Mouse (Mus musculus): ENCODE data around the gene Gtf2ird1. TPM values are rescaled to one million over a fixed set of nuclear protein-coding genes. Genes with fewer than 3 reads are reported as not detected.
A peak's percentile ranks its signal among the peaks of the same experiment; 100 is the strongest.
"Not testable (repeated sequence)": the region's sequence is repeated elsewhere in the genome, so short reads cannot be mapped to it uniquely, and the experiment has no call there.

Gtf2ird1 gene
- polyA plus RNA-seq, 1 experiment, result 9.6 TPM

GRCm38 (mm10) chr5:134353117-134353516 is 103.4 kb downstream of the Gtf2ird1 start:
- H3K4me1 ChIP-seq (ENCODE audit: control insufficient read depth, insufficient read depth, low read length), result peaks cover 22% of the 10 kb centered on the region
- no peak for TF ChIP-seq POLR2A (IDR thresholded peaks at IDR 0.05; ENCODE audit: borderline replicate concordance, low read depth, low read length)
- TF ChIP-seq CTCF (IDR thresholded peaks at IDR 0.05; ENCODE audit: low read depth, low read length), result no peak
- peak overlapping the region; percentile 59 for H3K27ac ChIP-seq (ENCODE audit: insufficient read depth, low read depth, low read length)
- no peak overlapping the region for H3K4me3 ChIP-seq (ENCODE audit: insufficient read depth, low read length)

- TF ChIP-seq POLR2A (IDR thresholded peaks at IDR 0.05; ENCODE audit: borderline replicate concordance, low read depth, low read length) (no peak), CTCF (IDR thresholded peaks at IDR 0.05; ENCODE audit: low read depth, low read length) (no peak)
- Histone ChIP-seq H3K27ac (ENCODE audit: insufficient read depth, low read depth, low read length) (peak overlapping the region; percentile 84), H3K4me1 (ENCODE audit: control insufficient read depth, insufficient read depth, low read length) (peaks cover 22% of the 10 kb centered on the region), H3K4me3 (ENCODE audit: insufficient read depth, low read length) (no peak overlapping the region)
These were observed 104.0 kb downstream of the Gtf2ird1 start for GRCm38 (mm10) chr5:134352527-134353001.

GRCm38 (mm10) chr5:134350660-134351059 is 105.9 kb downstream of the Gtf2ird1 start:
- TF ChIP-seq POLR2A (IDR thresholded peaks at IDR 0.05; ENCODE audit: borderline replicate concordance, low read depth, low read length) (no peak), CTCF (IDR thresholded peaks at IDR 0.05; ENCODE audit: low read depth, low read length) (no peak)
- Histone ChIP-seq H3K4me1 (ENCODE audit: control insufficient read depth, insufficient read depth, low read length) (peaks cover 22% of the 10 kb centered on the region), H3K27ac (ENCODE audit: insufficient read depth, low read depth, low read length) (no peak overlapping the region), H3K4me3 (ENCODE audit: insufficient read depth, low read length) (peak overlapping the region; percentile 25; the same call in 1 of the 2 replicates)

- TF ChIP-seq POLR2A (IDR thresholded peaks at IDR 0.05; ENCODE audit: borderline replicate concordance, low read depth, low read length), result no peak
- TF ChIP-seq CTCF (IDR thresholded peaks at IDR 0.05; ENCODE audit: low read depth, low read length), result peak; percentile 25; the same call in 1 of the 2 replicates
- Histone ChIP-seq H3K27ac (ENCODE audit: insufficient read depth, low read depth, low read length) (no peak overlapping the region), H3K4me3 (ENCODE audit: insufficient read depth, low read length) (no peak overlapping the region), H3K4me1 (ENCODE audit: control insufficient read depth, insufficient read depth, low read length) (peaks cover 11% of the 10 kb centered on the region)
These were observed 109.5 kb downstream of the Gtf2ird1 start for GRCm38 (mm10) chr5:134347066-134347465.

- Histone ChIP-seq H3K4me3 (ENCODE audit: insufficient read depth, low read length) (no peak overlapping the region), H3K27ac (ENCODE audit: insufficient read depth, low read depth, low read length) (no peak overlapping the region), H3K4me1 (ENCODE audit: control insufficient read depth, insufficient read depth, low read length) (peaks cover 7% of the 10 kb centered on the region)
- TF ChIP-seq CTCF (IDR thresholded peaks at IDR 0.05; ENCODE audit: low read depth, low read length) (peak; percentile 33; the same call in 1 of the 2 replicates), POLR2A (IDR thresholded peaks at IDR 0.05; ENCODE audit: borderline replicate concordance, low read depth, low read length) (no peak)
These were observed 111.1 kb downstream of the Gtf2ird1 start for GRCm38 (mm10) chr5:134345449-134345848.

- TF ChIP-seq POLR2A (IDR thresholded peaks at IDR 0.05; ENCODE audit: borderline replicate concordance, low read depth, low read length) (no peak), CTCF (IDR thresholded peaks at IDR 0.05; ENCODE audit: low read depth, low read length) (no peak)
- Histone ChIP-seq H3K4me3 (ENCODE audit: insufficient read depth, low read length) (no peak overlapping the region), H3K4me1 (ENCODE audit: control insufficient read depth, insufficient read depth, low read length) (peaks cover 6% of the 10 kb centered on the region), H3K27ac (ENCODE audit: insufficient read depth, low read depth, low read length) (no peak overlapping the region)
These were observed 112.4 kb downstream of the Gtf2ird1 start for GRCm38 (mm10) chr5:134344076-134344475.

- H3K4me3 ChIP-seq (ENCODE audit: insufficient read depth, low read length); H3K4me1 ChIP-seq (ENCODE audit: control insufficient read depth, insufficient read depth, low read length); H3K27ac ChIP-seq (ENCODE audit: insufficient read depth, low read depth, low read length): not testable (repeated sequence)
These were observed 113.0 kb downstream of the Gtf2ird1 start for GRCm38 (mm10) chr5:134343530-134343929.

GRCm38 (mm10) chr5:134342503-134343205 is 113.9 kb downstream of the Gtf2ird1 start:
- peak overlapping the region; percentile 83 for H3K27ac ChIP-seq (ENCODE audit: insufficient read depth, low read depth, low read length)
- peak overlapping the region; percentile 74 for H3K4me3 ChIP-seq (ENCODE audit: insufficient read depth, low read length)
- TF ChIP-seq POLR2A (IDR thresholded peaks at IDR 0.05; ENCODE audit: borderline replicate concordance, low read depth, low read length) (no peak), CTCF (IDR thresholded peaks at IDR 0.05; ENCODE audit: low read depth, low read length) (peak; percentile 38)

GRCm38 (mm10) chr5:134341721-134342120 is 114.8 kb downstream of the Gtf2ird1 start:
- Histone ChIP-seq H3K27ac (ENCODE audit: insufficient read depth, low read depth, low read length) (peak overlapping the region; percentile 83), H3K4me3 (ENCODE audit: insufficient read depth, low read length) (peak overlapping the region; percentile 74), H3K4me1 (ENCODE audit: control insufficient read depth, insufficient read depth, low read length) (peaks cover 6% of the 10 kb centered on the region)
- TF ChIP-seq POLR2A (IDR thresholded peaks at IDR 0.05; ENCODE audit: borderline replicate concordance, low read depth, low read length), result no peak
- TF ChIP-seq CTCF (IDR thresholded peaks at IDR 0.05; ENCODE audit: low read depth, low read length), result no peak

More at GRCm38 (mm10) chr5:134342503-134343205, 113.9 kb downstream of the Gtf2ird1 start:
- H3K4me1 ChIP-seq (ENCODE audit: control insufficient read depth, insufficient read depth, low read length), result peaks cover 6% of the 10 kb centered on the region

GRCm38 (mm10) chr5:134341321-134341720 is 115.2 kb downstream of the Gtf2ird1 start:
- no peak for TF ChIP-seq POLR2A (IDR thresholded peaks at IDR 0.05; ENCODE audit: borderline replicate concordance, low read depth, low read length)
- TF ChIP-seq CTCF (IDR thresholded peaks at IDR 0.05; ENCODE audit: low read depth, low read length), result no peak
- no peak overlapping the region for H3K27ac ChIP-seq (ENCODE audit: insufficient read depth, low read depth, low read length)
- peaks cover 6% of the 10 kb centered on the region for H3K4me1 ChIP-seq (ENCODE audit: control insufficient read depth, insufficient read depth, low read length)
- no peak overlapping the region; the same call in 1 of the 2 replicates for H3K4me3 ChIP-seq (ENCODE audit: insufficient read depth, low read length)

Data from bone marrow macrophage, adult 2 months (primary cell).